Mouse (Mus musculus) adrenal gland, postnatal 4 days (tissue): ENCODE measurements around the gene Yif1a. TPM values are rescaled to one million over a fixed set of nuclear protein-coding genes. Genes with fewer than 3 reads are reported as not detected.
A peak's percentile ranks its signal among the peaks of the same experiment; 100 is the strongest.
"Not testable (repeated sequence)": the region's sequence is repeated elsewhere in the genome, so short reads cannot be mapped to it uniquely, and the experiment has no call there.

Experiments used
- DNase-seq, 2 experiments: peaks; one replicate each; pipeline ENCODE4 v3.0.0; 2021 to 2022; ENCODE audit warnings: low spot score in 2 of 2, mixed read lengths in 2 of 2
- total RNA-seq, 2 experiments: library from RNA; stranded (reverse); gene quantifications; 2 replicates each; pipeline ENCODE4 v1.2.3; 2021

The Yif1a gene
- total RNA-seq, 2 experiments from 2014 or later: 68.4 to 72.5 TPM

DNA sequence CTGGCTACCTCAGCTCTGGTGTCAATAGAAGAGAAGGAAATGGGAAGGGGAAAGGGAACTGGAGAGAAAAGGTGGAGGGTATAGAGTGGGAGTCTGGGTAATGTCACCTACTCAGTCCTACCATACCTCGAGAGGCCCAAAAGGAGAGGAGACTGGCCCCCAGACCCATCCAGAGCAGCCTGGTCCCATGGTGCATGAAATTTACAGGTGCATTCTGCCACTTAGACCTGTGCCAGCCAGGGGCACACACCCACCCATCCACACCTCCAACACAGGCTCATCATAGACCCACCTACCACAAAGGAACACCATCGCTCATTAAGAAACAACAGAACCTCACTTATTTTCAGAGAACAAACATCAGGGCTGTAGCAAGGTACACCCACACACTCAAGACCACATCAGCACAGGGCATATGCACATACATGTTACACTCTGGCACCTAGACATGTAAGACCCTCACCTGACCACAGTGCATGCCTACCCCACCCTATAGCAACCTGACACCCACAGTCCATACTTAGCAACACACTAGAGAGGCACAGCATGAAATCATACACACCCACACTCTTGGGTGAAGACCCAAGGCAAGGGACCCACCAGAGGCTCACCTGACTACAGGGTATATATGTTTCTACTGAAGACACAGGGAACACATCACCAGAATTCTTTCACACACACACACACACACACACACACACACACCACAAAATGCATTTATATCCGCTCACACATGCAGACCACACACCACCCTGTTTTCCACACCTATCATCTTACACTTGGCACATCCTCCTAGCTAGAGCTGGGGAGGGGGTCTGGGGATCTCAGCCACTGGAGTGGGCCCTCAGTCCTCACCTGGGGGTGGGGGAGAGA lies 4.1 kb upstream of the Yif1a start:
- DNase-seq: no peak

- DNase-seq: no peak
Observed at GRCm38 (mm10) chr19:5084834-5085144, 3.5 kb upstream of the Yif1a start.

- DNase-seq: no peak
Observed at GRCm38 (mm10) chr19:5085145-5085863, 3.0 kb upstream of the Yif1a start, which contains the start of gene Tmem151a. Gene Tmem151a (minus strand): TSS chr19:5085531.

- not testable (repeated sequence) for DNase-seq
Observed at GRCm38 (mm10) chr19:5086533-5086932, 1.8 kb upstream of the Yif1a start.

DNA sequence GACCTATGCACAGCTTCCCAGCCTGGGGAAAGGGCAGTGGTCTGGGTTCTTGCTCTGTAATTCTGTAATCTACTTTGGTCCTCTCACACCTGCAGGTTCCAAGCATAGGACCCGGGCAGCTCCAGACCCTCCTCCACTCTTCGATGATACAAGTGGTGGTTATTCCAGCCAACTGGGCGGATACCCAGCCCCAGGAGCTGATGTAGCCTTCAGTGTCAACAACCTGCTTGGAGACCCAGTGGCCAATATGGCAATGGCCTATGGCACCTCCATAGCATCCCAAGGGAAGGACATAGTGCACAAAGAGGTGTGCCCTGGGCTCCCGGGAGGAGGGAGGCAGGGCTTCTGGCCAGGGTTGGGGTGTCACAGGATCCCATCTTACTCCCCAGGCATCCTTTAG lies 986 bp downstream of the Yif1a start:
- no peak for DNase-seq

- DNase-seq: no peak
Observed at GRCm38 (mm10) chr19:5092083-5092482, 3.7 kb downstream of the Yif1a start.

DNA sequence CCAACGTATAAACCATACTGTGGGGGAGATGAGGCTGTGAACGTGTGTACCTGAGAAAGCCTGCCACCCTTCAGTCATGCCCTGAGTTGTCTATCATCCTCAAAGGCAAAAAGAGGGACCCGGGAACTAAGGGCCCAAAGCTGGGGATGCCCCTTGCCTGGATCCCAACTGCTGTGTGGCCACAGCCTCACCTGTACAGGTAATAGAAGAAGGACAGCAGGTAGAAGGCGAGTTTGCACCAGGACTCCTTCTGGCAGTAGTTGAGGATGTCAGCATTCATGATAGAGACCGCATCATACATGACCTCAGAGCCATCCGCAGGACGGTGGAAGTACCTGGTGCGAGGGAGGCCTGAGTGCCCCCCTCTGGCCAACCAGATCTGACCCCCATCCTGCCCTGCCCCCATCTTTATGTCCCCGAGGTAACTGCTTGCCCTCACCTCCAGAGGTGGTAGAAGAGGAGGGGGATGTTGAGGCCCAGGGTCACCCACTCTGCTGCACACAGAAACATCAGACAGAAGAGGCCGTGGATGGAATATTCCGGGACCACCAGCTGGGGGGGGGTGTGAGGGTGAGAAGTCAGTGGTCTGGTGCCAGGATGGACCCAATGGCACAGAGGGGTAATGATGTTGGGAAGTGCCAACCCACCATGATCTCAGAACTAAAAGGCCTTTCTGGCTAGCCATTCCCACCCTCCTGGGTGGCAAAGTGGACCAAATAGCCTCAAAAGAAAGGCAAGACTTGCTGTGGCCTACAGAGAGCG lies 5.3 kb downstream of the Yif1a start:
- DNase-seq: no peak

DNA sequence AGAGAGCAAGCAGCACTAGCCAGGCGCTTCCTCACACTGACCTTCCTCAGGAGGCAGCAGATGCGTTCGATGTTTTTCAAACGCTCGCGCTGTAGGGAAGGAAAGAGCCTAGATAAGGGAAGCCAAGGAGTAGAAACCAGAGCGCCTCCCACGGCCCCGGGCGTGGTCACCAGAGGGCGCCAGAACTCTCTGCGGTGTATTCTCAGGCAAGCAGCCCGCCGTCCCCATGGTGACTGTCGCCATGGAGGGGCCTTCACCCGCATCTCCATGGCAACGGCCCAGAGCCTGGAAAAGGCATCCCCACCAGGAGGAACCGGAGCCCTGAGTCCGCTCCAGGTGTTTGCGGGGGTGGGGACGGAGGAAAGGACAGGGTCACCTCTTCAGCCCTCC lies 5.9 kb downstream of the Yif1a start:
- peak; percentile 92 to 96 for DNase-seq

DNA sequence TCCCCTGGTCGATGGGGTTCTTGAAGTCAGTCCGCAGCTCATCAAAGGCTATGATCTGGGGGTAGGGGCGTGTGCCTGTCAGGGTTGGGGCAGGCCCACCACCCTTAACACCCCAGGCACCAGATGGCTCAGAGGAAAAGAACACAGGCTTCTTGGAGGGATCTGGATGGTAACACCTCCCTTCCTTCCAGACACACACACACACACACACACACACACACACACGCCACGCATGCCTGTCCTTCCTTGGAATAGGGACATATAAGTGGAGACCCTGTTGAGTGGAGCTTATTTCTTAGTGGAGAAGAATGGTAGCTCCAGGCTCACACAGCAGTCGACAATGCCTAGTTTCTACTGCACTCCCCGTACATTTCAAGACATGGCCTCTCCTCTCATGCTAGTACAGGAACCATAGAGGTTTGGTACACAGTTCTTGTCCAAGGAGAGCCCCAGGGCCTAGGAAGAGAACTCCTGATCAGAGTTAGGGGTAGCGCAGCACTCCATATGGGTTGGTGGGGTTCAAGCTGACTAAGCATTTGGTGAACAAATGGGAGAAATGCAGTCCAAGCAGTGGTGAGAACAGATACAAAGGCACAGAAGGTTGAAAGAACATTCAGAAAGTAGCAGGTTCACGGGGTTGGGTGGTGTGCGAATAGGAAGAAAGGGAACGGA lies 6.5 kb downstream of the Yif1a start:
- DNase-seq: no peak

DNA sequence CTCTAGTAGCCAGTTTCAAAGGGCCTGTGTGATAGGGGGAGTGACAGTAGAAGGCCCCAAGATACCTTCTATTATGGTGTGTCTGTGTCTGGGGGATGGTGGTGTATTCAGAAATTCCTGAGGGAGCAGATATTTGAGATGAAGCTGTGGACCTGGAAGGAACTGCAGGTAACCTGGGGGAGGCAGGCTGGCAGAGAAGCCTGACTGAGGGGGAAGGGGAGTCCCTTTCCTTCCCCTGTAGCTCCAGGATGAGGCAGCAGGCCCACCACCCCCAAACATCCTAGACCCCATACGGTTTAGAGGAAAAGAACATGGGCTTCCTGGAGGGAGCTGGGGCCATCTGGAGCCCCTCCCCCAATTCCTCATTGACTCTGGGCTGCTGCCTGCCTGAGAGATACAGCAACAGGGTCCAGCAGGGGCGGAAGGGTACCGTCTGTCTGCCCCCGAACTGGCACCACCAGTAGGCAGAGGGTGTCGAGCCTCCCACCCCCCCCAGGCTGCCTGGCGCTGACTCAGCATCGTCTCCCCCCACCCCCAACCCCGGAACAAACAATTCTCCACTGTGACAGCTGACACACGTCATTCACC lies 7.6 kb downstream of the Yif1a start:
- no peak for DNase-seq

DNA sequence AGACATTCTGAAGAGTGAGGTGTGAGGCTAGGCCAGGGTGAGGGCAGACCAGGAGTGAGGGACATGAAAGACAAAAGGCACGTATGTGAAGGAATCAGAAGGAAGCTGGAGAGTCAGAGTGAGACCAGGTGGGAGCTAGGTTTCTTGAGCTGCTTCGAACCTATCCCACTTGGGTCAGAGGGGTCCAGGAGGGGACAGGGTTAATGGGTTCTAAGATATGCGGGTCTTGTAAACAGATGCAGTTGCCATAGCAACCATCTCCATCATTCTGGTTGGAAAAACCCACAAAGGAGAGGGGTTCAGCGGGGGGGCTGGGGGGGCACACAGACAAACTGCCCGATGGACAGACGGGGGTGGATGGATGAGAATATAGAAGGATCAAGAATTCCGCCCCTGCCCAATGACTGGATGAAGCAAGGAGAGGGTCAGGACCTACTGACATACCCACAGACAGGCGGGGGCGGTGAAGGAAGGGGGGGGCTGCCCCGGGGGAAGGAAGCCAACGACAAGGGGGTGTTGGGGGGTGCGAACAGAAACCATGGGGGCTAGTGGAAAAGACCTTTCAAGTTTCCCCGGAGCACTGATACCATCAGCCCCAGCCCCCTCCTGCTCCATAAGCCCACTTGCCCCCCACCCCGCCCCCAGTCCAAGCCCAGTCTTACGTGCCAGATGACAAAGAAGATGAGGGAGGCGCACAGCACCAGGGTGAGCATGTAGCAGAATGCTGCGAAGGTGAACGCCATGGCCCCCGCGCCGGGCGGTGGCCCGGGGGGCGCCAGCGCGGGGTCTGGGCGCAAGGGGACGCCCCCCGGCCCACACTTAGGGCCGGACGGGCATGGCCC lies 9.4 kb downstream of the Yif1a start:
- no peak for DNase-seq

DNA sequence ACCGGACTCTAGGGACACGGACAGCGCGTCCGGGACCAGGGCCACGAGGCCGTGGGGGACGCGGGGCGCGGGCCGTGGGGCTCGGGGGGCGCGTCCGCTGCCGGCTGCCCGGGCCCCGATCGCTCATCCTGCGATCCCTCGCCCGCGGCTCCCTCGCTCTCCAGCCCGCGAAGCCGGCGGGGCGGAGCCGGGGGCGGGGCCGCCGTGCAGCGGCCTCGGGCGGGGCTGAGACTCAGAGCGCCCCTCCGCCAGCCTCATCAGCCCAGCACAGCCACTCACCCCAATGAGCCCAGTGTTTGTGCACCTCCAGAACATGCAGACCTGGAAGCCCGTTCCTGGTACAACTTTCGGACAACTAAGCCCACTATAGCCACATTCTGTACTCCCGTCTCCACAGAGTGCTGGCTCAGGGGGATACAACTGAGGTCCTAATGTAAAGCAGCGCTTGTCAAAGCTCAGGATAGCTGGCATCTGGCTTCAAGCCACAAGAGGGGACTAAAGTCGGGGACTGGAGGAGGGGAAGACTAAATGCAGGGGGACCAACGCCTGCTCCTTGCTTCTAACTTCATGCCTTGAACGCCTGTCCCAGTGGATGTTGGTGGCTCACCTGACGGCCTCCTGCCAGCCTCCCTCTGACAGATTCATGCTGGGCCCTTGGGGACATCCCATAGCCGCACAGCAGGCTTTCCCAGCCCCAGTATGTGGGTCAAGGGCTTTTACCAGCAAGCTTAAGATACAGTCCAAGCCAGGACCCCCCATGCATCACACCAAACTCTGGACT lies 10.2 kb downstream of the Yif1a start, which contains the start of gene Cnih2:
Cnih2 (minus strand) TSS at position 159 of the 781 bp plus-strand sequence.
- no peak for DNase-seq

DNA sequence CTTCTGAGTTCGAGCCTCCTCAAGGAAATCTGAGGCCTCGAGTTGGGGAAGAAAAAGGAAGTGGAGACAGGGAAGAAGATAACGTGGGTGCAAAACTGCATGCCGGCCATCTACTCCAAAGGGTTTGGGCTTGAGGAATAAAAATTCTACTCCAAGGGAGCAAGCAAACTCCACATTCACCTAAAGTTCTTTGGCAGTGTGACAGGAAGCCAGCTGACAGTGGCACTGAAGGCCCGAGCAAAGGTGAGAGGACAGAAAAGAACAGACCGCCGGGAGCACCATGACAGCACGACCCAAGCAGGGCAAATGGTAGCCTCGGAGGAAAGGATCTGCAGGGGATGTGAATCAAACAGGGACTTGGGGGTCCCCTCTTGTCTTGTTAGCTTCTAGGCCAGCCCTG lies 17.7 kb downstream of the Yif1a start:
- no peak for DNase-seq

DNA sequence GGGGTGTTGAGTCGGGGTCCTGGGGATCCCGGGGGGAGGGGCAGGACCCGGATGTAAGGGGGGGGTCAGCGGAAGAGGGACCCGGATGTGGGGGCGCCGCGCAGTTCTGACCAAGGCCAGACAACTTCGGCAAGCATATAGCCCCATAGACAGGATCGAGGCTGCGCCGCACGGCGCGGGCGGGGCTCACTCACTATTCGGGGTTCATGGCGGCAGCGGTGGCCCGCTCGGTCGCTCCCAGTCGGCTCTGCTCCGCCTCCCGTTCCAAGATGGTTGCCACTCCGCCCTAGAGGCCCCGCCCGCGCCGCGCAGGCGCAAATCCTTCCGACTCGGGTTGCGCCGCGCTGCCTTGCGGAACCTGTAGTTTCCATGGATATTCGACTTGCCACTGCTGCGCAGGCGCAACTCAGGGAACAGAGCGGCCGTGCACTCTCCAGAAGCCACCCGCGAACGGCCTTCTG lies 18.4 kb downstream of the Yif1a start, which contains the start of gene Rab1b:
Rab1b (minus strand) TSS at position 342 of the 461 bp plus-strand sequence.
- DNase-seq: peak; percentile 92 to 99

DNA sequence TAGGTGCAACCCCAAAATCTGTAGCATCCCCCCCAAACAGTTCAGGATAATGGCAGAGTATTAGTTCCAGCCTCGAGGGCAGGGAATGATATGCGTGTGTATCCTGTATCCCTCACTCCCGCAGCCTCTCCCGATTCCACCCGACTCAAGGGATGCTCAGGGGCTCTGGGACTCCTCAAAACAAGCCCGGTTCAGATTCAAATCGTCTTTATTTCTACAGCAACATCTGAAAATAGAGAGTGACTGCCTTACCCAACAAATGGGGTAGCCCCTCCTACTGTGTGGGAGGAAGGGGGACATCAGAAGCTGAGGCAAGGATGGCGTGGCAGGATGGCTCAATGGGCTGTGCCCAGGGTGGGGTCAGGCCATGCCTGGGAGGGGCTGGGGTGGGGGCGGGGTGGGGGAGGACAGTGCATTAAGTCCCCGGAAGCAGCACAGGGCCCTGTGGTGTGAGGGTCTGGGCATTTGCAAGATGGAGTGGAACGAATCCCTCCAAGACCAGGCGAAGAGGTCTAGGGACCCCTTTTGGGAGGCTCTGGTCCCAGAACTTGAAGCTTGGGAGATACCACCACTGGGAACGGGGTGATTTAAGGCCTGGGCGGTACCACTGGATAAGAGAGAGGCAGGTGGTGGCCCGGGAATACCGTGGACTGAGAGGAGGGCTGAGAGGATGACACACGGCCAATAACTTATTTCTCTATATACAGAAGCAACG lies 19.4 kb downstream of the Yif1a start:
- DNase-seq: no peak

GRCm38 (mm10) chr19:5108271-5108575 lies 19.9 kb downstream of the Yif1a start:
- DNase-seq: no peak

- DNase-seq: no peak
Observed at GRCm38 (mm10) chr19:5108702-5109101, 20.4 kb downstream of the Yif1a start.
